Mouse (Mus musculus): ENCODE results near the gene Abca8b. TPM values are rescaled to one million over a fixed set of nuclear protein-coding genes. Genes with fewer than 3 reads are reported as not detected.

Gene Abca8b
- polyA plus RNA-seq, 1 experiment = 0.19 TPM

GRCm38 (mm10) chr11:109886757-109887156 is 108.9 kb downstream of the Abca8b start:
- DNase-seq (ENCODE audit: low read depth in 1 of 2, low spot score in 2 of 2) = no peak
- Histone ChIP-seq H3K27ac (ENCODE audit: insufficient read depth, low read length) (no peak overlapping the region), H3K4me1 (ENCODE audit: control insufficient read depth, insufficient read depth, insufficient read length) (peaks cover 3% of the 10 kb centered on the region), H3K4me3 (ENCODE audit: extremely low read depth, insufficient read depth, insufficient read length) (no peak overlapping the region), H3K36me3 (ENCODE audit: control insufficient read depth, insufficient read depth, low read length) (no peaks in the 10 kb centered on the region), H3K27me3 (ENCODE audit: control insufficient read depth, insufficient read depth, low read length) (no peaks in the 10 kb centered on the region)
- 71% methylated on average over 4 of the region's 4 CpGs for WGBS
- TF ChIP-seq CTCF (IDR thresholded peaks at IDR 0.05; ENCODE audit: extremely low read depth, insufficient read depth, insufficient read length, insufficient replicate concordance) (no peak), POLR2A (IDR thresholded peaks at IDR 0.05; ENCODE audit: low read depth, low read length) (no peak)

- H3K36me3 ChIP-seq (ENCODE audit: control insufficient read depth, insufficient read depth, low read length) = no peaks in the 10 kb centered on the region
- H3K27ac ChIP-seq (ENCODE audit: insufficient read depth, low read length) = no peak overlapping the region
- DNase-seq (ENCODE audit: low read depth in 1 of 2, low spot score in 2 of 2) = no peak
- no peaks in the 10 kb centered on the region for H3K27me3 ChIP-seq (ENCODE audit: control insufficient read depth, insufficient read depth, low read length)
- H3K4me3 ChIP-seq (ENCODE audit: extremely low read depth, insufficient read depth, insufficient read length) = no peak overlapping the region
- peaks cover 3% of the 10 kb centered on the region; the same call in 1 of the 2 replicates for H3K4me1 ChIP-seq (ENCODE audit: control insufficient read depth, insufficient read depth, insufficient read length)
- TF ChIP-seq CTCF (IDR thresholded peaks at IDR 0.05; ENCODE audit: extremely low read depth, insufficient read depth, insufficient read length, insufficient replicate concordance) (no peak), POLR2A (IDR thresholded peaks at IDR 0.05; ENCODE audit: low read depth, low read length) (no peak)
- 91% methylated on average over 3 of the region's 3 CpGs for WGBS
Observed at GRCm38 (mm10) chr11:109885521-109885920, 110.1 kb downstream of the Abca8b start.

- H3K27me3 ChIP-seq (ENCODE audit: control insufficient read depth, insufficient read depth, low read length) = no peaks in the 10 kb centered on the region
- peaks cover 3% of the 10 kb centered on the region; the same call in 1 of the 2 replicates for H3K4me1 ChIP-seq (ENCODE audit: control insufficient read depth, insufficient read depth, insufficient read length)
- WGBS = 90% methylated on average over 4 of the region's 4 CpGs
- H3K36me3 ChIP-seq (ENCODE audit: control insufficient read depth, insufficient read depth, low read length) = no peaks in the 10 kb centered on the region
- H3K27ac ChIP-seq (ENCODE audit: insufficient read depth, low read length) = no peak overlapping the region
- no peak for DNase-seq (ENCODE audit: low read depth in 1 of 2, low spot score in 2 of 2)
- no peak overlapping the region for H3K4me3 ChIP-seq (ENCODE audit: extremely low read depth, insufficient read depth, insufficient read length)
- no peak for TF ChIP-seq CTCF (IDR thresholded peaks at IDR 0.05; ENCODE audit: extremely low read depth, insufficient read depth, insufficient read length, insufficient replicate concordance)
- TF ChIP-seq POLR2A (IDR thresholded peaks at IDR 0.05; ENCODE audit: low read depth, low read length) = no peak
Observed at GRCm38 (mm10) chr11:109884801-109885200, 110.8 kb downstream of the Abca8b start.

GRCm38 (mm10) chr11:109884126-109884525 is 111.5 kb downstream of the Abca8b start:
- 56% methylated on average over 3 of the region's 3 CpGs for WGBS
- no peak for DNase-seq (ENCODE audit: low read depth in 1 of 2, low spot score in 2 of 2)
- Histone ChIP-seq H3K36me3 (ENCODE audit: control insufficient read depth, insufficient read depth, low read length) (no peaks in the 10 kb centered on the region), H3K4me3 (ENCODE audit: extremely low read depth, insufficient read depth, insufficient read length) (no peak overlapping the region), H3K27me3 (ENCODE audit: control insufficient read depth, insufficient read depth, low read length) (no peaks in the 10 kb centered on the region), H3K4me1 (ENCODE audit: control insufficient read depth, insufficient read depth, insufficient read length) (peaks cover 3% of the 10 kb centered on the region; the same call in 1 of the 2 replicates), H3K27ac (ENCODE audit: insufficient read depth, low read length) (no peak overlapping the region)
- TF ChIP-seq CTCF (IDR thresholded peaks at IDR 0.05; ENCODE audit: extremely low read depth, insufficient read depth, insufficient read length, insufficient replicate concordance) (no peak), POLR2A (IDR thresholded peaks at IDR 0.05; ENCODE audit: low read depth, low read length) (no peak)

Other genes starting within 250 kb of the Abca8b start
- gene 1700012B07Rik, start 167.8 kb downstream of the Abca8b start, polyA plus RNA-seq (2012; rRNA removed) = not detected in 2 replicates
- gene Abca8a, start 100.1 kb upstream of the Abca8b start, polyA plus RNA-seq (2012; rRNA removed) = 1.1 and 1.3 TPM in 2 replicates
- gene Abca9, start 172.4 kb upstream of the Abca8b start, polyA plus RNA-seq (2012; rRNA removed) = 0.87 and 1.1 TPM in 2 replicates

Data from spleen, adult 2 months (tissue).